Mouse (Mus musculus) ovary, postnatal 10 days (tissue): ENCODE measurements around the gene Supv3l1.
A peak's percentile ranks its signal among the peaks of the same experiment; 100 is the strongest.
"Not testable (repeated sequence)": the region's sequence is repeated elsewhere in the genome, so short reads cannot be mapped to it uniquely, and the experiment has no call there.

Source experiments
- DNase-seq: peaks from one replicate; pipeline ENCODE4 v3.0.0; 2022; ENCODE audit warnings: low spot score

Gene Supv3l1

GRCm38 (mm10) chr10:62449364-62450279 is at the start of gene Supv3l1, which contains the start of gene 4930507D05Rik:
Gene Supv3l1 (minus strand): TSS chr10:62449738.
Gene 4930507D05Rik (plus strand): TSS chr10:62449489.
- peak; percentile 97 for DNase-seq

- not testable (repeated sequence) for DNase-seq
Measured at GRCm38 (mm10) chr10:62491681-62492080, 42.1 kb upstream of the Supv3l1 start.

GRCm38 (mm10) chr10:62488266-62488665 is 38.7 kb upstream of the Supv3l1 start:
- DNase-seq, result no peak

- peak; percentile 93 for DNase-seq
Measured at GRCm38 (mm10) chr10:62486618-62487415, 37.3 kb upstream of the Supv3l1 start, which contains the start of gene Vps26a. Gene Vps26a (minus strand): TSS chr10:62486805.

GRCm38 (mm10) chr10:62485878-62486582 is 36.5 kb upstream of the Supv3l1 start:
- no peak for DNase-seq

GRCm38 (mm10) chr10:62481108-62481852 is 31.7 kb upstream of the Supv3l1 start:
- no peak for DNase-seq

GRCm38 (mm10) chr10:62476980-62477379 is 27.4 kb upstream of the Supv3l1 start:
- no peak for DNase-seq

- DNase-seq, result no peak
Measured at GRCm38 (mm10) chr10:62474944-62475343, 25.4 kb upstream of the Supv3l1 start.

- no peak for DNase-seq
Measured at GRCm38 (mm10) chr10:62471105-62471504, 21.6 kb upstream of the Supv3l1 start.

- DNase-seq, result no peak
Measured at GRCm38 (mm10) chr10:62469736-62470135, 20.2 kb upstream of the Supv3l1 start.

- no peak for DNase-seq
Measured at GRCm38 (mm10) chr10:62461321-62461720, 11.8 kb upstream of the Supv3l1 start.

GRCm38 (mm10) chr10:62452001-62452400 is 2.5 kb upstream of the Supv3l1 start:
- not testable (repeated sequence) for DNase-seq

GRCm38 (mm10) chr10:62450280-62450640 is 722 bp upstream of the Supv3l1 start:
- no peak for DNase-seq

GRCm38 (mm10) chr10:62430427-62430826 is 19.1 kb downstream of the Supv3l1 start:
- DNase-seq, result no peak

- DNase-seq, result no peak
Measured at GRCm38 (mm10) chr10:62425081-62425871, 24.3 kb downstream of the Supv3l1 start.

- DNase-seq, result no peak
Measured at GRCm38 (mm10) chr10:62422255-62422654, 27.3 kb downstream of the Supv3l1 start, which contains the start of gene Hkdc1. Gene Hkdc1 (minus strand): TSS chr10:62422491.

- no peak for DNase-seq
Measured at GRCm38 (mm10) chr10:62421127-62421526, 28.4 kb downstream of the Supv3l1 start.

GRCm38 (mm10) chr10:62420399-62420798 is 29.1 kb downstream of the Supv3l1 start:
- DNase-seq, result no peak

- DNase-seq, result no peak
Measured at GRCm38 (mm10) chr10:62419422-62419821, 30.1 kb downstream of the Supv3l1 start.

GRCm38 (mm10) chr10:62418831-62419356 is 30.6 kb downstream of the Supv3l1 start:
- no peak for DNase-seq
